Mouse (Mus musculus): ENCODE results near the gene Tle2. TPM values are rescaled to one million over a fixed set of nuclear protein-coding genes. Genes with fewer than 3 reads are reported as not detected.

Gene Tle2
- total RNA-seq, 4 experiments from 2014 or later = 3.1 to 4.3 (median 4.0) TPM

DNA sequence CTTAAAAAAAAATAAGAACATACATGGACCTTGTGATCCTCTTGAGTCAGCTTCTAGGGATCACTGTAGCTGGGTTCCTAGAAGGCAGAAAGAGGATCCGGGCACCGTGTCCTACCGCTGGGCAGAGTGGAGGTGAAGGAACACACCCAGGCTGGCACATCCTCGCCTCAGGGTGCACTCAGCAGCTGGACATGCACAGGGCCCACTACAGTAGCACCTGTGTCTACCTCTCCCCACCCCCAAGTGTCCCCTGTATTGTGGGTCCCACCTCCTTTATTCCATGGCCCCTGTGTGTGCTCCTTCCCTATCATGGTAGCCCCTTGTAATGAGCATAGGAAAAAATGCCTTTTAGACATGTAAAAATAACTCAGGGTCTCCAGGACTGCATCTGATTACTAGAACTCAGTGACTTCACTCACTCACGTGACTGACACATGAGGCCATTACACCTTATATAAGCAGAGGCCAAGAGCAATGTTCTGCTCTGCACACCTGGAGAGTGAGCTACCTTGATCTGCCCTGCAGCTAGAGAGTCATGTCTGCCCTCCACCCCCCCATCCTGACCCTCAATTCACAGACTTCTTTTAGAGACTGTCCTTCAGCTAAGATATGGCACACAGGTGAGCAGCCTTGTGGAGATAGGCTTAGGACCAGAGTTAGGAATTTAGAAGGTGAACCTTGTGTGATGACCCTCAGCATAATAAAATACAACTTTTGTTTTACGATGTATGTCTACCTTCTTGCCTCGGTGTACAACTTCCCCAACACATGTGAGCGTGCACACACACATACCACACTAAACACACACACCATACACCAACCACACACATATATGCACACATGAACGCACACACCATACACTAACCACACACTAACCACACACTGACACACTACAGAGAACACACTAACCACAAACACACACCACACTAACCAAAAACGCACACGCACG, 29.9 kb downstream of the Tle2 start:
- DNase-seq (ENCODE audit: low spot score in 2 of 2) = no peak

GRCm38 (mm10) chr10:81604968-81605665, 30.8 kb downstream of the Tle2 start:
- DNase-seq (ENCODE audit: low spot score in 2 of 2) = peak; percentile 67 to 81

GRCm38 (mm10) chr10:81605666-81605973, 31.3 kb downstream of the Tle2 start:
- no peak for DNase-seq (ENCODE audit: low spot score in 2 of 2)

- peak; percentile 90 to 94 for DNase-seq (ENCODE audit: low spot score in 2 of 2)
Observed at GRCm38 (mm10) chr10:81605974-81606751, 31.8 kb downstream of the Tle2 start, which contains the start of gene BC025920. Gene BC025920 (plus strand): TSS chr10:81606270.

GRCm38 (mm10) chr10:81608308-81608707, 33.9 kb downstream of the Tle2 start:
- DNase-seq (ENCODE audit: low spot score in 2 of 2) = no peak

DNA sequence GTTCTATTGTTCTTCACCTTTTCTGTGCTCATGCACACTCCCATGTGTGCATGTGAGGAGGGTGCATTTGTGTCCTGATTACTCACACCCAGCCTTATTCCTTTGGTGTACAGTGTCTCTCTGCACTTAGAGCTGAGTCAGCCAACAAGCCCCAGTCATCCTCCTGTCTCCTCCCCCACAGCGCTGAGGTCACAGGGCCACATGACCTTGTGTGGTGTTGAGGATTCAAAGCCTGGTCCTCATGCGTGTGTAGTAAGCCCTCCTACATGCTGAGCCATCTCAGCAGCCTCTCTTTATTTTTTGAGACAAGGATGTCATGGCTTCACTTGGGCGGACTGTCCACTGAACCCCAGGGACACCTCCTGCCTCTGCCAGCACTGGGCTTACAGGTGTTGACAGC, 38.4 kb downstream of the Tle2 start:
- DNase-seq (ENCODE audit: low spot score in 2 of 2) = no peak

DNA sequence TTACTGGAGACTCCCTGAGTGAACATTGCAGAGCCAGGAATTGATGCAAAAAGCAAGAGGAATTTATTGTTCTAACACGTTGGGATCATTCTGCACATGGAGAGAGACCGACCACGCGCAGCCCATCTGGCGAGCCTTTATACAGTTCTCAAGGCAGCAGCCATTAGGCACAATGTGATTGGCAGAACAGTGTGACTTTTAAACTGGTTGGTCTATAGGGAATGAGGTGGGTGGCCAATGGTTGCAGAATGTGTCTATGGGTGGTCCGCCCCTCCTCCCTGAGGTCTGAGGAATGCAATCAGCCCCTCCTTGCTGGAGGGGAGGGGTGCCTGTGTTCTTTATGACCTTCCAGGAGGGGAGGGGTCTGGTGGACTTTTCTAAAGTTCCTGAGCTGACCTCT, 41.1 kb downstream of the Tle2 start:
- DNase-seq (ENCODE audit: low spot score in 2 of 2) = no peak

GRCm38 (mm10) chr10:81619976-81620375, 45.6 kb downstream of the Tle2 start:
- DNase-seq (ENCODE audit: low spot score in 2 of 2) = no peak

DNA sequence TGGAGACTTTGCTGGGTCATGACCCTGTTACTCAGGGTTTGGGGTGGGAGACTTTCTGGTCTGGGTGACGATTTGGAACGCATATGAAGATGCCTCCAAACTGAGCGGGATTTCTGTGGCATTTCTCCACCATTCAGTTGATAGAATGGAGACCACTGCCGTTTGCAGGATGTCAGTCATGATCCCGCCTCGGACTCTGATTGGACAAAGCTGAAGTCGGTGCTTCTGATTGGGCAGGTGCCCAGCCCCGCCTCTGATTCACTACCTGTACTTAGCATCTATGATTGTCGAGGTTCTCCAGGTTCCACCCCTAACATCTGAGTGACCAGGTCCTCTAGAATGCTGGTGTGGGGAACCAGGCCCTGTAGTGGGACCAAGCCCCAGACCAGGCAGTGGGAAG, 46.4 kb downstream of the Tle2 start:
- DNase-seq (ENCODE audit: low spot score in 2 of 2) = no peak

GRCm38 (mm10) chr10:81623441-81623840, 49.1 kb downstream of the Tle2 start:
- DNase-seq (ENCODE audit: low spot score in 2 of 2) = no peak

GRCm38 (mm10) chr10:81626101-81626993, 52.0 kb downstream of the Tle2 start:
- no peak for DNase-seq (ENCODE audit: low spot score in 2 of 2)

GRCm38 (mm10) chr10:81626994-81627835, 52.9 kb downstream of the Tle2 start, which contains the start of gene Sirt6:
Gene Sirt6 (minus strand): TSS chr10:81627797.
- peak; percentile 80 to 88 for DNase-seq (ENCODE audit: low spot score in 2 of 2)

- no peak for DNase-seq (ENCODE audit: low spot score in 2 of 2)
Observed at GRCm38 (mm10) chr10:81627836-81628220, 53.5 kb downstream of the Tle2 start.

- no peak for DNase-seq (ENCODE audit: low spot score in 2 of 2)
Observed at GRCm38 (mm10) chr10:81628390-81628789, 54.0 kb downstream of the Tle2 start, which contains the start of gene Ankrd24. Gene Ankrd24 (plus strand): TSS chr10:81628540.

DNA sequence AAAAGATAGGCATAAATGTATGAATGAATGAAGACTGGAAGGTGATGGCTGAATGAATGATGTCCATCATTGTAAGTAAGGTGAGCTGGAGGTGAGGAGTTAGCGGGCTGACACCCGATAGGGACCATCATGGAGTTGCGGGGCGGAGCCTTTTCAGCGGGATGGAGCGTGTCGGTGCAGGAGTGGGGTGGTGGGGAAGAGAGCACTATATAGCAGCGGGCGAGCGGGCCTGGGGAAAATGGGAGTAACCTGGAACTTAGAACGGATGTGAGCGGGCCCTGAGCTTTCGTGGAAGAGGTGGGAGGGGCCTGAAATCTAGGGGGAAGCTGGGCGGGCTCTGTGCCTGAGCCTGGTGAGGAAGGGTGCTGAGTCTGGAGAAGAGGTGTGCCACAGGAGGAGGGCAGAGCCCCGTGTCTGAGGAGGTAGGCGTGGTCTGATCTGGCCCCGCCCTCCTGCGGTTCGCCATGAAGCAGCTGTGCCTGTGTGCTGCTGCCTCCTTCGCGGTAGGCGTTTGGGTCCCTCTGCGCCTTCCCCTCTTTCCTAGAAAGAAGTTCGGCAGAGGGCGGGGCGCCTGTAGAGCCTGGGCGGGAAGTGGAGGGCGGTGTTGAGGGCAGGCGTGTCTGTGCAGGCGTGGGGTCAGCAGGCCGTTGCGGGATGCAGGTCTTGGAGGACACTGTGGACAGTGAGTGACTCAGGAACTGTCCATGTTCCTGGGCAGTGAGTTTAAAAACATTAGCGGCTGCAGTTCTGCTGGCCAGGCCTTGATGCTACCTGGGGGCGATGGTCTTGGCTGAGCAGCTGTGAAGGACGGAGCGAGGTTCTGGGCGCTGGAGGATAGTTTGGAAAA, 59.1 kb downstream of the Tle2 start:
- peak in 1 of 2 experiments; percentile 64 for DNase-seq (ENCODE audit: low spot score in 2 of 2)

GRCm38 (mm10) chr10:81636338-81636737, 62.0 kb downstream of the Tle2 start:
- DNase-seq (ENCODE audit: low spot score in 2 of 2) = no peak

GRCm38 (mm10) chr10:81638101-81638500, 63.7 kb downstream of the Tle2 start:
- no peak for DNase-seq (ENCODE audit: low spot score in 2 of 2)

Data from gastrocnemius, adult 8-10 months (tissue).